Mouse (Mus musculus) bone marrow macrophage, adult 2 months (primary cell): ENCODE measurements around the gene Cuedc2. TPM values are rescaled to one million over a fixed set of nuclear protein-coding genes. Genes with fewer than 3 reads are reported as not detected.
A peak's percentile ranks its signal among the peaks of the same experiment; 100 is the strongest.

ENCODE experiments used
- H3K27ac ChIP-seq: 2 replicates; pipeline ENCODE4 v1.5.1; 2012; ENCODE audit warnings: low read depth, low read length; ENCODE audit not compliant: insufficient read depth
- H3K4me1 ChIP-seq: 2 replicates; pipeline ENCODE4 v1.6.1; 2012; ENCODE audit warnings: low read length; ENCODE audit not compliant: control insufficient read depth, insufficient read depth
- H3K4me3 ChIP-seq: 2 replicates; pipeline ENCODE4 v1.5.1; 2012; ENCODE audit warnings: mild to moderate bottlenecking, low read length, moderate library complexity; ENCODE audit not compliant: insufficient read depth
- CTCF ChIP-seq: IDR thresholded peaks from 2 replicates; pipeline ENCODE4 v1.5.1; 2012; ENCODE audit warnings: low read depth, mild to moderate bottlenecking, low read length, moderate library complexity
- POLR2A ChIP-seq: IDR thresholded peaks from 2 replicates; pipeline ENCODE4 v1.6.1; 2012; ENCODE audit warnings: mild to moderate bottlenecking, low read depth, low read length, borderline replicate concordance
- polyA plus RNA-seq: library from polyadenylated mRNA; stranded (reverse); fragments of >200 nt; gene quantifications from 2 replicates; pipeline ENCODE4 v1.2.4, GENCODE M21; 2012; ENCODE audit not compliant: missing spikeins, insufficient read depth, insufficient read length

Cuedc2 gene
- polyA plus RNA-seq: 136 and 163 TPM in 2 replicates

DNA sequence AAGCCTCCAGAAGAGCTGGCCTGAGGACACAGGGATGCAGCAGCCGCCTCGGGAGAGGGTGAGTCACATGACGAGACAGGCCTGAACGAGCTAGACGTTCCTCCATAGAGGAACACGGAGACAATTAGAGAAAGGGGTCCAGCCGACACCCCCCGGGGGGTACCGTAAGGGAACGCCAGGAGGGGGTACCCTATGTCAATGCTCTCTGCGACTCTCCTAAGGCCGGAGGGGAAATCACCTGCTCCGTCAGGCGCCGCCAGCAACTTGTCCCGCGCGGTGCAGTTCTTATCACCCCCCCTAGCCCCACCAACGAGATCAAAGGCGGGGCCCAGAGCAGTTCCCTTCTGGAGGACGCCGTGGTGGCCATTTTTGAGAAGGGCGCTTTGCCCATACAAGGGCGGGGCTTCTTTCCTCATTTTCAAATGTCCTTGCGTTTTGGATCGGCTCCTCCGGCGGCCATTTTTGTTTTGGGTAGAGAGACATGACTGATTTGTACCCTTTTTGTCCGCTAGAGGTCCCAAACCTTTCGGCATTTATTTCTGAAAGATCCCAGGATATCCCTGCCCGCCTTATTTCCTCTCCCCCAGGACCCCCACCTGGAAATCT, at the start of gene Cuedc2:
Gene Cuedc2, minus strand, starts transcription at position 372 of the 606 bp plus-strand sequence.
- TF ChIP-seq POLR2A (no peak), CTCF (no peak)
- peak within 1 kb of the TSS; percentile 74 for H3K4me3 ChIP-seq
- H3K27ac ChIP-seq: peak within 1 kb of the TSS; percentile 99
- H3K4me1 ChIP-seq: peaks cover 22% of the 10 kb centered on the region

DNA sequence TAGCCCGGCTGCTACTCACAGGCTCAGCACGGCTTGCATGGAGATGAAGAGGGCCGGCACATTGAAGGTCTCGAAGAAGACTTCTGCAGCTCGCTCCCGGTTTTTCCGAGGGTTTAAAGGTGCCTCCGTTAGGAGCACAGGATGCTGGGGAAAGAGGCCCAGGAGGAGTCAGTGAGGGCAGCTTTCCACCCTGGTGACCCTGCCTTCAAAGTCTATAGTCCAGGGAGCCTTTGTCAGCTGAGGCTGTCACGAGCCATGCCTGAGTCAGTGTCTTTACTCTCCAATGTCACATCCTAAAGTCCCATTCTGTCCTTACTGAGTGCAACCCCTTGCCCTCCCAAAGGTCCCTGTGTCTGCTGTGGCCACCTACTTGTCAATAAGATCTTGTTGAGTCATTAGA, 43.8 kb upstream of the Cuedc2 start:
- Histone ChIP-seq H3K4me1 (no peaks in the 10 kb centered on the region), H3K4me3 (no peak overlapping the region), H3K27ac (no peak overlapping the region)
- TF ChIP-seq CTCF (no peak), POLR2A (no peak)

DNA sequence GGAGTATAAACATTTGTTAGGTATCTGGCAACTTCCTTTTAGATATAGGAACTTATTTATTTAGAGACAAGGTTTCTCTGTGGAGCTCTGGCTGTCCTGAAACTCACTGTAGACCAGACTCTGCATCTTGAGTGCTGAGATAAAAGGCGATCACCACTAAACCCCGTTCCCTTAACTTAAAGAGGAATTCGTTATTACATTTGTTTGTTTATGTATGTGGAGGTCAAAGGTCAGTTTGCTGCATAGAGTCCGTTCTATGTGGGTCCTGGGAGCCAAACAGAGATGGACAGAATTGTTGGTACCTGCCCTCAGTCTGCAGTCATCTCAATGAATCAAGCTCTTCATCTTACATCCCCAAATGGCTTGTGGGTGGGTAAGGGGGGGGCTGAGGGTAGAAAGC, 37.4 kb upstream of the Cuedc2 start:
- Histone ChIP-seq H3K4me3 (no peak overlapping the region), H3K27ac (no peak overlapping the region), H3K4me1 (no peaks in the 10 kb centered on the region)
- TF ChIP-seq CTCF (no peak), POLR2A (no peak)

DNA sequence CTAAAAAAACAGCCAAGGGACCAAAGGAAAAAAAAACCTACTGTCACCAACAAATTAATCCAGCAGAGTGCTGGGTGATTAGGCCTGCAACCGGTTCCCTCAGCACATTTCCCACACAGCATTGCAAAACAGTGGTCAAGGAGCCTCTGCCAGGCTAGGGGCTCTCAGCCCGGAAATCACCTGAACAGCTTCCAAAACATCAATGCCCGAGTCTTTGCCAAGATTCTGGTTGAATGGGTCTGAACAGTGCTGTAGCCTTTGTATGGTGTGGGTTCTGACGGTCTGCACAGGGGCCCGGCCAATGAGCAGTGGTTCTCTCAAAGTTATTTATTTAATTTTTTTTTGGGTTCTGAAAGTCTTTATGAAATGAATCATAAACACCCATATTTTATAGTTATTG, 37.0 kb upstream of the Cuedc2 start:
- no peak overlapping the region for H3K4me3 ChIP-seq
- H3K4me1 ChIP-seq: no peaks in the 10 kb centered on the region
- no peak overlapping the region for H3K27ac ChIP-seq
- no peak for TF ChIP-seq CTCF
- no peak for TF ChIP-seq POLR2A

DNA sequence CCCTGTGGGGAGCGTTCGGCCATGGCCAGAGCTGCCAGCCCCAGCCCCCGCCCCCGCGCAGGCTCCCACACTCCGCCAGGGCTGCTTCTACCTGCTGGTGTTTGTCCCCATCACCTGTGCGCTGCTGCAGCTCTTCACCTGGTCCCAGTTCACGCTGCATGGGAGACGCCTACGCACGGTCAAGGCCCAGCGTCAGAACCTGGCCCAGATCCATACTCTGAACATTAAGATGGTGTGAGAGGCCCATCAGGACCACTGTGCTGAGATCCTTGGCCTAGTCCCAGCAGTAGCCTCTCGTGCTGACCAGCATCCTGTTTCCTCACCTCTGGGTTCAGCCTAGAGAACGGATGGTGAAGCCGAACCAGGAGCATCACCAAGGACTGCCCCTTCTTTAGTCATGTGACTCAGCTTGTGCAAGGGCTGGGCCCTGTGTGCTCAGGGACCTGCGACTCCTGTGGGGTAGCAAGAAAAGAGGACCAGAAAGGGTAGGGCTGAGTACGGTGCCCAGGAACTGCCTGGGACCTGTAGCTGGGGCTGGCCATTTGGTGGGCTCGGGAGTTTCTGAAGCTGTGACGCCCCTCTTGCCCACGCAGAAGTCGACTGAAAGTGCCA, 36.1 kb upstream of the Cuedc2 start:
- TF ChIP-seq POLR2A: no peak
- no peak for TF ChIP-seq CTCF
- Histone ChIP-seq H3K4me1 (no peaks in the 10 kb centered on the region), H3K4me3 (no peak overlapping the region), H3K27ac (no peak overlapping the region)

DNA sequence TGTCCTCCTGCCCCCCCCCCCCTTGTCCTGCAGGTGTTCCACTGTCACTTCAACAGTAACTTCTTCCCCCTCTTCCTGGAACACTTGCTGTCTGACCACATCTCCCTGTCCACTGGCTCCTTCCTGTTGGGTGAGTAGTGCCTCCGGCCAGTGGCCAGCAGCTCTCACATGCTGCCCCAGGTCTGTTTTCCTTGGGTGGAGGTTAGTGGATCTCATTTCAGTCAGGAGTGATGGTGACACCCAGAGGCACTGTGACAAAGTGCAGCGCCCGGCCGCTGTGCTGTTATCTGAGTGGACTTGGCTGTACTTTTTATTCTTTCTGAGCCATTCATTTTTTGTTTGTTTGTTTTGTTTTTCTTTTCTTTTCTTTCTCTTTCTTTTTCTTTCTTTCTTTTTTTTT, 30.7 kb upstream of the Cuedc2 start:
- TF ChIP-seq POLR2A: no peak
- TF ChIP-seq CTCF: peak; percentile 47
- Histone ChIP-seq H3K27ac (no peak overlapping the region), H3K4me3 (no peak overlapping the region), H3K4me1 (peaks cover 3% of the 10 kb centered on the region)

DNA sequence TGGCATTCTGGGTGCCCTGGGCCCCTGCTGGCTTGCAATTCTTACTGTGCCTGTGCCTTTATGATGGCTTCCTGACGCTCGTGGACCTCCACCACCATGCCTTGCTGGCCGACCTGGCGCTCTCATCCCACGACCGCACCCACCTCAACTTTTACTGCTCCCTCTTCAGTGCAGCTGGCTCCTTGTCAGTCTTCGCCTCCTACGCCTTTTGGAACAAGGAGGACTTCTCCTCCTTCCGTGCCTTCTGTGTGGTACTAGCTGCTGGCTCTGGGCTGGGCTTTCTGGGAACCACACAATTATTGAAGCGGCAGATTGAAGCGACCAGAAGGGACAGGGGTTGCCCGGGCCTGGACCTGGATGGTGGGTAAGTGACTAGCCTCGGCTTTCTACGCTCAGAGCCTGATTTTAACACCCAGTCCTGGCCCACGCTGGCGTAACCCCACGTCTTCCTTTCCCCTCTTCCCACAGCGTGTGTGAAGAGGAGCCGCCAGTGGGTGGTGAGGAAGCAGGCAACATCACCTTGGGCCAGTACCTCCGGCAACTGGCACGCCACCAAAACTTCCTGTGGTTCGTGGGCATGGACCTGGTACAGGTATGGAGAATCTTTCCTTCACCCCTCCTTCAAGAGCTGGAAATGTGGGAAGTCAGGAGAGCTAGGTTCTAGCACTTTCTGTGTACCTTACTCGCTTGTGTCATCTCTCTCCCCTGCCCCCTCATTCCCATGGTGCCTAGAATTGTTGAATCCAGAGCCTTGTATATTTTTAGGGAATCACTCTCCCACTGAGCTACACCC, 29.5 kb upstream of the Cuedc2 start:
- peaks cover 3% of the 10 kb centered on the region for H3K4me1 ChIP-seq
- H3K27ac ChIP-seq: no peak overlapping the region
- no peak for TF ChIP-seq POLR2A
- TF ChIP-seq CTCF: no peak
- H3K4me3 ChIP-seq: no peak overlapping the region

DNA sequence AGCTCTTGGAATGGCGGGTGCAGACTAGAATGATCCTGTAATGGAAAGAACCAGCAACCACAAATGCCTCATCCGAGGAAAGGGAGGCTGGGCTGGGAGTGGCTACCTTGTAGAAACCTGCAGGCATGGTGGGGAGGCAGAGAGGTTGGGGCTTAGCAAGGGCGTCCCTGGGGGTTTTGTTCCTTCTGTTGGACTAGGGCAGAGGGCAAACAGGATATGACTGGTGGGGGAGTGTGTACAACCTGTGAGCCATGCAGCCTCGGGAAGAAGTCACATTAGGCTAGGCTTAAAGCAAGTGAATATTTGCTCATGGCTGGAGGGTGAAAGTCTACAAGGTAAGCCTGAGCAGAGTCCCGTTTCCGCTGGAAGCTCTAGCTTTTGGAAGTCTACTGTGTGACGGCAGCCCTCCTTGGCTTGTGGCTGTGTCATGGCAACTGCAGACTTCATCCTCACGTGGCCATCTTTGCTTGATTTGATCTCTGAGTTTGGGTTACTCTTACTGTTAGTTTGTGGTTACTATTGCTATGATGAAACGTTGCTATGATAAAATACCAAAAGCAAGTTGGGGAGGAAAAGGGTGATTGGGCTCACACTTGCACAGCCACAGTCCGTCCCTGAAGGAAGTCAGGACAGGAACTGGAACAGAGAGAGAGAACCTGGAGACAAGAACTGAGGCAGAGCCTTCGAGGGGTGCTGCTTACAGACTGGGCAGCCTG, 24.9 kb upstream of the Cuedc2 start:
- H3K4me1 ChIP-seq: peaks cover 11% of the 10 kb centered on the region
- TF ChIP-seq POLR2A (no peak), CTCF (no peak)
- H3K4me3 ChIP-seq: no peak overlapping the region
- H3K27ac ChIP-seq: no peak overlapping the region

DNA sequence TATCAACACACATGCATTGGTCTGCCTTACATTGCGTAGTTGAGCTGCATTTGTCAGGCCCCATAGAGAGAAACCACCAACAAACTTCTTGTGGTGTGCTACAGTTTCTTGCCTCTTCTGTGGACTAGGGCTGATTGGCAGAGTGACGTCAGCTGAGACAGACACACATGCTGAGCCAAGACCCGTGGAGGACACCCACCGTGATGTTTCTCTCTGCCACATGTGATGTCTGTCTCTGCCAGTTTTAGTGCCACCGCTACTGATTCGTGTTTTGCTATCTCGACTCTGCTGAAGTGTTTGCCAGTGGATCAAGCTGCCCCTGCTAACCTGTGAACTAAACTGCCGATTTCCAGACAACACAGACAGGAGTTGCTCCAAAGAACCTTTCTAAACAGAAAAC, 23.6 kb upstream of the Cuedc2 start:
- TF ChIP-seq CTCF (no peak), POLR2A (no peak)
- Histone ChIP-seq H3K4me1 (peaks cover 16% of the 10 kb centered on the region), H3K4me3 (no peak overlapping the region), H3K27ac (no peak overlapping the region)
